Mouse (Mus musculus) urinary bladder, adult 2 months (tissue): ENCODE measurements around the gene Qrich1. TPM values are rescaled to one million over a fixed set of nuclear protein-coding genes. Genes with fewer than 3 reads are reported as not detected.

Source experiments
- DNase-seq: peaks from one replicate; pipeline ENCODE4 v3.0.0; 2022; ENCODE audit warnings: low spot score
- polyA plus RNA-seq: library from polyadenylated mRNA; depleted of rRNA; stranded (reverse); fragments of >200 nt; gene quantifications from 2 replicates; pipeline ENCODE4 v1.2.3, GENCODE M21; 2012; rRNA removed

Gene Qrich1
- 81.8 and 89.8 TPM in 2 replicates for polyA plus RNA-seq

DNA sequence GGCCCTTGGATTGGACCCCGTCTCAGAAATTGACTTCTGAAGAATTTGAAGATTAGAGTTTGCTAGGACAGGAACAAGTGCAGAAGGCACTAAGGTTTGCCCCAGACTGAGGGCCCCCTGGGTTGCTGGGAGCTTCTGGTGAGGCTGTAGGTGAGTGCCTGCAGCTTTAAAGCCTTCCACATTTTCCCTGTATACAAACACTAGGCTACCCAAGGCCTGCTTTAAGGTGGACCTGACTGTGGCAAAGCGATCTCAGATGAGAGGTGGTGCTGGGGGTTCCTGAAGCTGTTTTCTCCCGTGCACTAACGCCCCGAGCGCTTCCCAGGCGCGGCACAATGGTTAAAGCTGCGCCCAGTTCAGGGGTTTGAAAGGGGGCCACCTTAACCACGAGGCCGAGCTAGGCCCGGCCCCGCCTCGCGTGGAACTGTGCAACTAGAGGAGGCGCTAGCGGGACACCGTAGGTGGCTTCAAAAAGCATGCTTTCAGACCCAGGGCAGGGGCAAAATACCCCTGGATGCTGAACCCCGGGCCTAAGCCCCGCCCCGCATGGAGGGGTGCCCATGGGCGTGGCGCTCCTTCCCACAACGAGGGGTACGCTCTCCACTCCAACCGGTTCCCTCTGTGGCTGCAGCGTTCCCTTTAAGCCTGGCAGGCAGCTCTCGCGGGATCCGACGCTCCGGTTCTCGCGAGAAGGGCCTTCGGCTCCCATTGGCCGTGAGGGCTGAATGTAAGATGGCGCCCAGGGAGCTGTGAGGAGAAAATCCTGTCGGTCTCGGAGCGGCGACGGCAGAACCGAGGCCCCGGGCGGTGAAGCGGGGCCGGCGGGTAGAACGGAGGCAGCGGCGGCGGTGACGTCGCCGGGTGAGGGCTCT is at the start of gene Qrich1:
Qrich1 (plus strand) TSS at position 427 of the 872 bp plus-strand sequence.
- peak; percentile 92 for DNase-seq

- no peak for DNase-seq
These were observed 47.2 kb upstream of the Qrich1 start for GRCm38 (mm10) chr9:108469430-108469829.

DNA sequence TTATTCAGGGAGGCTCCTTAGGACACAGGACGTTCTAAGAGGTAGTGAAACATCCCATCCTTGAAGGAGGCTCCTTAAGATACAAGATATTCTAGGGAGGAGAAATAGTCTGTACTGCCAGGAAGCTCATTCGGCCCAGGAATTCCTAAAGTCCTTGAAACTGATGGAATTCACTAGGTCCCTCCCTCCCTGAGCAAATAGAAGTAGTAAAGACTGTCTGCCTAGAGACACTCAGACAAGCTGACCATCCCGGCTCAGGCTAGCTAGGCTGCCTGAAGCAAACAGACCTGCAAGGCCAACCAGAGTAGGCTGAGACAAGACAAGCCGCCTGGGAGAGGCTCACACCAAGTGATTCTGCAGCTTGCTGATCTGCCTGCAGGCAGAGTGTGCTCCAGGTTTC is 46.8 kb upstream of the Qrich1 start:
- no peak for DNase-seq

GRCm38 (mm10) chr9:108474528-108474927 is 42.1 kb upstream of the Qrich1 start:
- no peak for DNase-seq

GRCm38 (mm10) chr9:108478638-108479156 is 37.9 kb upstream of the Qrich1 start:
- DNase-seq, result peak; percentile 66

GRCm38 (mm10) chr9:108479241-108479640 is 37.4 kb upstream of the Qrich1 start:
- no peak for DNase-seq

DNA sequence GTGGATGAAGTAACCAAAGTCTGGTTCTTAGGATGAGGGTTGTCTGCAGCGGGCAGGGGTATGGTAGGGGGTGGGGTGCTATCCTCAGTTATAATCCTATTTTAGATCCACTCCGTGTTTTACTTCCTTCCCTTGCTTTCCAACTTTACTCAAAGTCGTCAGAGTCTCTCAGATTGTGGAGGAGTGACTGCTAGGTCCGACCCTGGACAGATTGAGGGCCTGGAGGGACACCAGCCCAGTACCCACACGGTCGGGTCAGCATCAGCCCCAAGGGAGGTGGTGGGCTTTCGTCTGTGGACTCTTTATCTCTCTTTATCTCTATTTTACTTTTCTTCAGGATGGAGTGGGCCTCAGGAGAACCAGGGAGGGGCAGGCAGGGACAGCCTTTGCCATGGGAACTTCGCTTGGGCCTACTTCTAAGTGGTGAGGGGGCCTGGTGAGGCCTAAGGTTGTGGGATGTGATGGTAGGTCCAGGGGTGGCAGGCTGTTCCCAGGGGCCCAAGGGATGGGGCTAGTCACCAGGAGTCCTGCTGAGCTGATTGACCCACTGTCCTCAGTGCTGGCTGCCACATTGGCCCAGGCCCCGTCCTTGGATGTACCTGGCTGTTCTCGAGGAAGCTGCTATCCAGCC is 36.8 kb upstream of the Qrich1 start, which contains the start of gene Lamb2:
Lamb2 (plus strand) TSS at position 16 of the 631 bp plus-strand sequence.
- DNase-seq, result no peak

DNA sequence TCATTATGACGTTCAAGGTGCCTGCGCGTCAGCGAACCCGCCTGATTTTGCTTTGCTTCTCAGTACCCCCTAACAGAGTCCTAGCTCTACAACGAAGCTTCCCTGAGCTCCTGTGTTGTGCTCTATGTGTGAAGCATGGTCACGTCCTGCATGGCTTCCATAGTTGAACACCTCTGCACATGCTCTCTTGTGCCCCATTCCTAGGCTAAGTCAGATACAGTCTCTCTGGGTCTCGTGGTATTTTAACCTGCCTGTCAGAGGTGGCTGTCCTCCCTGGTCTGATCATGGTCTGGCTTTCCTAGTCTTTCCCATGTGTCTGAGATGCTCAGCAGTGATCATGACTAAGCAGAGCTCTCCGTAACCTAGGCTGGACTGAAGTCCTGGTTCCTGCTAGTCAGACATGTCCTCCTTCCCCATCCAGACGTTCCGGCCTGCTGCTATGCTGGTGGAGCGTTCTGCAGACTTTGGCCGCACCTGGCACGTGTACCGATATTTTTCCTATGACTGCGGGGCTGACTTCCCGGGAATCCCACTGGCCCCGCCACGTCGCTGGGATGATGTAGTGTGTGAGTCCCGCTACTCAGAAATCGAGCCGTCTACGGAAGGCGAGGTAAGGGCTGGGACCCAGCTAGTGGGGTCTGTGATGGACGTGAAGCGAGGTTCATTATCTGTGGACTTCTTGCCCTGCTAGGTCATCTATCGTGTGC is 35.6 kb upstream of the Qrich1 start:
- no peak for DNase-seq

DNA sequence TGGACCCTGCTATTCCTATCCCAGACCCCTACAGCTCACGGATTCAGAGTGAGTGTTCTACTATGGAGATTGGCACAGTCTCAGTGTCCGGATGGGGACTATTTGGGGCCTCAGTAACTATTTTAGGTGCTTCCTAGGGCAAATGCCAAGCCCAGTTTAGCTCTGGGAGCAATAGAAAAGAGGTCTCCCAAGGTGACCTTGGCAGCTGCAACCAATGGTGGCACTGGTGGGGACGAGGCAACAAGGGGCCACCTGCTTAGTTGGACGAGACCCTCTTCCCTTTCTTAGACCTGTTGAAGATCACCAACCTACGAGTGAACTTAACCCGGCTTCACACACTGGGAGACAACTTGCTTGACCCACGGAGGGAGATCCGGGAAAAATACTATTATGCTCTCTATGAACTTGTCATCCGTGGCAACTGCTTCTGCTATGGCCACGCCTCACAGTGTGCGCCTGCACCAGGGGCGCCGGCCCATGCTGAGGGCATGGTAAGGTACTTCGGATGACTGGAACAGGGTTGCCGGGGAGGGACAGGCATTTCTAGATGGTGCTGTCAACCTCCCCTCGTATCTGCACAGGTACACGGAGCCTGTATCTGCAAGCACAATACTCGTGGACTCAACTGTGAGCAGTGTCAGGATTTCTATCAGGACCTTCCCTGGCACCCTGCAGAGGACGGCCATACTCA is 34.9 kb upstream of the Qrich1 start:
- DNase-seq, result no peak

GRCm38 (mm10) chr9:108483051-108483790 is 33.4 kb upstream of the Qrich1 start:
- no peak for DNase-seq

GRCm38 (mm10) chr9:108484021-108484420 is 32.6 kb upstream of the Qrich1 start:
- no peak for DNase-seq

- DNase-seq, result no peak
These were observed 31.2 kb upstream of the Qrich1 start for GRCm38 (mm10) chr9:108485301-108485875.

GRCm38 (mm10) chr9:108486973-108487530 is 29.6 kb upstream of the Qrich1 start:
- DNase-seq, result no peak

- no peak for DNase-seq
These were observed 28.2 kb upstream of the Qrich1 start for GRCm38 (mm10) chr9:108488403-108488802.

DNA sequence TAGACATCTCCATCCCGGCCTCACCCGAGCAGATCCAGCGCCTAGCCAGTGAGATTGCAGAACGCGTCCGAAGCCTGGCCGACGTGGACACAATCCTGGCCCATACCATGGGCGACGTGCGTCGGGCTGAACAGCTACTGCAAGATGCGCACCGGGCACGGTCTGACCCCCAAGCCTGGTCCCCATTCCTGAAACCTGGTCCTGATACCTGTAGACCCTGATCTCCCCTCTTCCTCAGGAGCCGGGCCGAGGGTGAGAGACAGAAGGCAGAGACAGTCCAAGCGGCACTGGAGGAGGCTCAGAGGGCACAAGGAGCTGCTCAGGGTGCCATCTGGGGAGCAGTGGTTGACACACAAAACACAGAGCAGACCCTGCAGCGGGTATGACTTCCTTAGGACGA is 27.4 kb upstream of the Qrich1 start:
- DNase-seq, result no peak

DNA sequence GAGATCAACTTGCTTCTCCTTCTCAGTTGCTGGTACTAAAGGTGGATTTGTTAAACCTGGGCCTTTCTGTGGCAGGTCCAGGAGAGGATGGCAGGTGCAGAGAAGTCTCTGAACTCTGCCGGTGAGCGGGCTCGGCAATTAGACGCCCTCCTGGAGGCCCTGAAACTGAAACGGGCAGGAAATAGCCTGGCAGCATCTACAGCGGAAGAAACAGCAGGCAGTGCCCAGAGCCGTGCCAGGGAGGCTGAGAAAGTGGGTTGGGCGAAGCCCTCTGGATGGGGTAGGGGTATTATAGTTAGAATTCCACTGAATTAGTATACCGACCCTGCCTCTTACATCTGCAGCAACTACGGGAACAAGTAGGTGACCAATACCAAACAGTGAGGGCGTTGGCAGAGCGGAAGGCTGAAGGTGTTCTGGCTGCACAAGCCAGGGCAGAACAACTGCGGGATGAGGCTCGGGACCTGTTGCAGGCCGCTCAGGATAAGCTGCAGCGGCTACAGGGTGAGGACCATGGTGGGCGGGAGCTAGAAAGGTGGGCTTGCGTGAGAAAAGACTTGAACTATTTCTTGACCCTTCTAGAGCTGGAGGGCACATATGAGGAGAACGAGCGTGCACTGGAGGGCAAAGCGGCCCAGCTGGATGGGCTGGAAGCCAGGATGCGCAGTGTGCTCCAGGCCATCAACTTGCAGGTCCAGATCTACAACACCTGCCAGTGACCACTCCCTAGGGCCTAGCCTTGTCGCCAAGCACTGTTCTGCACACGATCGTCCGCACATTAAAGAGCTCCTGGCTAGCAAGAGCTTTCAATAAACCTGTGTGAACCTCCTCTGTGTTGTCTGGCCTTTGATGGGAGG is 26.7 kb upstream of the Qrich1 start:
- DNase-seq, result no peak

GRCm38 (mm10) chr9:108490559-108491285 is 25.9 kb upstream of the Qrich1 start, which contains the start of gene Usp19:
TSS of gene Usp19 (plus strand) at chr9:108490602.
- DNase-seq, result peak; percentile 79

DNA sequence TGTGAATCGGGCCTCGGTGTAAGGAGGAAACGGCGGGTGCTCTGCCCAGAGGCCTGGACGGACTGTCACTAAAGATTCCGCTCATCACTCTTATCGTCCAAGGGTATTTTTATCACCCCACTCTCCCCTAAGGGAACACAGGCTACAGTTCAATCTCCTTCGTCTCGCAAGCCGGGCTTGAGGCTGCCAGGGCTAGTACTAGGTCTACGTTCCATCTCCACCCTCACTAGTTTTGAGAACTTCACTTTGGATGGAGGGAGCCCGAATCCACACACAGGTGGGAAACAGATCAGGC is 25.4 kb upstream of the Qrich1 start:
- DNase-seq, result no peak
